Mouse (Mus musculus) heart, postnatal 14 days (tissue): ENCODE measurements around the gene Nrxn3. TPM values are rescaled to one million over a fixed set of nuclear protein-coding genes. Genes with fewer than 3 reads are reported as not detected.
A peak's percentile ranks its signal among the peaks of the same experiment; 100 is the strongest.

Source experiments
- DNase-seq, 2 experiments: peaks; one replicate each; pipeline ENCODE4 v3.0.0; 2021 to 2022
- intact Hi-C: fragments of 180-260 bp; cut with DNase I; formaldehyde crosslinking; loops from one replicate; pipeline ENCODE4 v1.15.1; 2025
- long read RNA-seq, 2 experiments: library from polyadenylated mRNA; stranded (forward); transcript quantifications; one replicate each; pipeline ENCODE4 v2.0.0; 2021
- total RNA-seq, 2 experiments: library from RNA; stranded (reverse); gene quantifications; 2 replicates each; pipeline ENCODE4 v1.2.3; 2021

Gene Nrxn3
- under 1 TPM; 0.41 to 0.60 TPM for total RNA-seq
- long read RNA-seq, experiment 1, result 0 reads
- long read RNA-seq, experiment 2, partial matches to known transcripts, result 0 of 2 reads
- long read RNA-seq, experiment 2, other reads (novel, unspliced or antisense), result 2 of 2 reads

GRCm38 (mm10) chr12:88722691-88723070 lies at the start of gene Nrxn3:
Gene Nrxn3 (plus strand): TSS chr12:88722876.
- peak in 1 of 2 experiments; percentile 1 for DNase-seq
- intact Hi-C loops, result no loop called here

- DNase-seq, result no peak
- intact Hi-C loops, result no loop called here
Measured at GRCm38 (mm10) chr12:88704159-88704846, 18.4 kb upstream of the Nrxn3 start.

DNA sequence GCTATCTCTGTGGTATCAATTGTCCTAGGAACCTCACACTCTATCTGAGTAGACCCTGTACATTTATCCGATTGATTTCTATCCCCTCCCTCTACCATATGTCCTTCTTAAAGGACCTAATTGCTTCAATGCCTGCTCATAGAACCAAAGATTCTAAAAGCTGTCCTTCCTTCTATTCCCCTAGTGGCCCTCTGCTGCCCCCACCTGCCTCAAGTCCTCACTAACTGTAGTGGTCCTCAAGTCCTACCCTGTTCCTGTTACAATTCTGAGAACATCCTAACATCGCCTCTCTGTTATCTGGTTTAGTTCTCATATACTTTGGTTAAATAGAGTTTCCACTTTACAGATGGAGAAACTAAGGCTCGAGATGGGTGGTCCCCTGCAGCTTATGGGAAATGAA lies 16.7 kb upstream of the Nrxn3 start:
- no peak for DNase-seq
- intact Hi-C loops, result no loop called here

DNA sequence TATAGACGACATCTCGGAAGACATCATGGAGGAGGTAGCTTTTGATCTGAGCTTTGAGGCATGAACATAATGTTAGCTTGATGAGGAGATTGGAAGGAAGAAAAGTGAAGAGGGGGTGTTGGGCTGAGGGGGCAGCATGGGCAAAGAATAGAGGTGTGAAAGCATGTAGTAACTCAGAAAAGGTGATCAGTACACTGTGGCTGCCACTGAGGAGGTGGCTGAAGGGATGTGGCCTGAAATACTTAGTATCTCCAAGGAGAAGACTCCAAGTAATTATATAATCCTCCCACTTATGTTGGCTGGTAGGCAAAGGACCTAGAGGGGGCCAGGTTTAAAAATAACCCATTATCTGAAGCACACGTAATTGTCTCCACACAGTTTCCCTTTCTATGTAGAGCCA lies 14.9 kb upstream of the Nrxn3 start:
- intact Hi-C loops, result no loop called here
- DNase-seq, result no peak

DNA sequence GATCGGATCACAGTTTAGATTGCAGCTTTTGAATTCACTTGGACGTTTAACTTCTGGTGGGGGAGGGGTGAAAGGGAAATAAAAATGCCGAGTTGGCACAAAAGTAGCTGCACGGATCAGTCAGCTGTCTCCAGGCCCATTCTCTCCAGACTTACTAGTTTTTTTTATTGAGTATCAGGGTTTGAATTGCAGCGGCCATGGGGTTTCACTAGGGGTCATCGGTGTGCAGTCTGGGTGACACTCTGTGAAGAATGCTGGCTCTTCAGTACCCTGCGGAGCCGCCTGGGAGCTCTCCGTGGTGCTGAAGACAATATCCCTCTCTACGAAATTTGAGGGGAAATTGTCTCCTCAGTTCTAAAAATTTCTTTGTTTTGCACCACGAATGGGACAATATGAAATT lies 13.5 kb upstream of the Nrxn3 start:
- DNase-seq, result peak; percentile 52 to 68
- intact Hi-C loops, result no loop called here

DNA sequence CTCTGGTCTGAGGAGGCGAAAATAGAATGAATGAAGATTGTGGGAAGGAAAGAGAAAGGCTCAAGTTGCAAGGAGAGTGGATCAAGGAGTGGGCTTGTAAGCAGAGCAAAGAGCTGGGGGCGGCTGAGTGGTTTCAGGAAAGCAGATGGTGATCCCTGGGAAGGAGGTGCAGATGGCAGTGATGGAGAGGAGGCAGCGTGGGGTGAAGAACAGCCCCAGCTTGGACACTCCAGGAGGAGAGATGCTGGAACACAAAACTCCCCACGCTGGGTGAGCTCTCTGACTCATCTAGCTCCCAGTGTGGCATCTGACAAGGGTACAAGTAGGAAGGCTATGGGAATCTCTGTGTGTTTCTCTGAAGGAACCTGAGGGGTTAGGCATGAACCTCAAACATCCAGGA lies 9.2 kb upstream of the Nrxn3 start:
- no peak for DNase-seq
- intact Hi-C loops, result no loop called here

DNA sequence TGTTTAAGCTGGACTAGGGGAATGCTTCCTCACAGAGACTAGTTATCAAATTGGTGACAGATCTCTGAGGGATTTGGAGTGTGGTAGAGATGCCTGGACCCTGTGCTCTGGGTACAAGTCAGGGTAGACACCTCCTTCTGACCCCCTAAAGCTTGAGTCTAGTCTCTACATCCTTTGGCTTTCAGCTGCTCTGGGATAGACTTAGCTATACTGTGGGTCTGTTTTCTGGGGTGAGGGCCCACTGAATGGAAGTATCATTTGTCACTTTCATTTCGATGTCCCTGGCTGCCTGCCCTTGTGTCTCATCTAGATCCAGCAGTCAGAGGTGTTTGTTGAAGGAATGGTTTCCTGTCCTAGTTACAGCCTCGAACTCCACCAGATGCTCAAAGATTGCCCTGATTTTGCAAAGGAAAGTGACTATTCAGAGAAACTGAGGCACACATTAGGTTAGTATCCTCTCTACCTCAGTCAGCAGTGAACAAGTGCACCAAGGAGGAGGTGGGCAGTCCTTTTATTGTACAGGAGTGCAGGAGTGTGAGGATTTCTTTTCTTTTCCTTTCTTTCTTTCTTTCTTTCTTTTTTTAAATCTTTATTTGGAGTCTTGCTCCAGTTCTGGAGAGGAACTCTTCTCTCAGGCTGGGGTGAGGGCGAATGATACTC lies 515 bp upstream of the Nrxn3 start:
- no peak for DNase-seq
- intact Hi-C loops, result no loop called here

DNA sequence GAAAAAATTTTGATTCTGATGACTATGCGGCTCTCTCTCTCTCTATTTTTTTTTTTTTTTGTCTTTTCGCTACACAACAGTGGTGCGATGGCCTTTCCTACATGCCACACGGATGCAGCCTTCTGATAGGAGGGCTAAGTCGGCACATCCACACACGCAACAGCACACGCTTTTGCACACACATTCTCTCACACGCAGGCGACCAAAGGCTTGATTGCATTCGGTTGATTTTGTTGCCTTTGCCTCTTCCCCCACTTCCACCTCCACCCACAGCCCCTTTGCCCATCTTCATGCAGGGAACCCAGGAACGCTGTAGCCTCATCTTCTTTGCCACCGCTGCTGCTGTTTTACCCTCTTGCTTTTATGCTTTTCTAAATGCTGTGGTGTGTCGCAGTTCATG lies 3.6 kb downstream of the Nrxn3 start:
- intact Hi-C loops, result no loop called here
- DNase-seq, result no peak

- DNase-seq, result no peak
- intact Hi-C loops, result no loop called here
Measured at GRCm38 (mm10) chr12:88726755-88727154, 4.1 kb downstream of the Nrxn3 start.

DNA sequence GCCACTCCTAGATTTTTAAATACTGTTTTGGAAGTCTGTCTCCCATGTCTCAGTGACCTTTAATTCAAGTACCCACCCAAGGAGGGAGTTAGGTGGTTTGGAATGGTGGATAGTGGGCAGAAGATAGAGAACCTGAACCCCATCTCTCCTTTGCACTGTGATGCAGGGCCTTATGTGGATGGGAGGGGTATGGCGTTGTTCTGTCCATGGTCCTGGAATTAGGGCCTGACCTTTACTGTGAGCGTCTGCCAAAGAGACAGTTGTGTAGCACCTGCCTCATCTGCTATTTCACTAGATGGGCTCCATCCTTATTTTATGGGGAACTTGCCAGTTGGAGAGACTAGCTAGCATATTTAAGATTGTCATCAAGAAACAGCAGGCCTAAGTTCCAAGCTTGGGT lies 8.0 kb downstream of the Nrxn3 start:
- intact Hi-C loops, result no loop called here
- no peak for DNase-seq

DNA sequence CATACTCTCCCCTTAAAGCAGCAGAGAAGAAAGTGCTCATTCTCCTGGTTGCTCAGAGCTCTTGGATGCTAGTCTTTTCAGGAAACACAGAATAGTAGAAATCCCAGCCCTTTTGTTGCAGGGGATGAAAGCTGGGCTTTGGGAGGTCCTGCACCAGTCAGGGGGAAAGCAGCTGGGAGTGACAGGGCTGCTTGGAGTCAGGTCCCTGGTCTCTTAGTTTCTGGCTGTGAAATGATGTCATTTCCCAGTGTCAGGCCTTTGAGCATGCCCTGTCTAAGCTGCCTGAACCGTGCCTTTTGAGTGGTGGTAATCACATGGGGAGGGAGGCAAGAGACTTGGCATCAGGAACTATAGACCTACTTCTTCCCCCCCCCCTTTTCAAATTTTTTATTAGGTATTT lies 12.4 kb downstream of the Nrxn3 start:
- no peak for DNase-seq
- intact Hi-C loops, result no loop called here

DNA sequence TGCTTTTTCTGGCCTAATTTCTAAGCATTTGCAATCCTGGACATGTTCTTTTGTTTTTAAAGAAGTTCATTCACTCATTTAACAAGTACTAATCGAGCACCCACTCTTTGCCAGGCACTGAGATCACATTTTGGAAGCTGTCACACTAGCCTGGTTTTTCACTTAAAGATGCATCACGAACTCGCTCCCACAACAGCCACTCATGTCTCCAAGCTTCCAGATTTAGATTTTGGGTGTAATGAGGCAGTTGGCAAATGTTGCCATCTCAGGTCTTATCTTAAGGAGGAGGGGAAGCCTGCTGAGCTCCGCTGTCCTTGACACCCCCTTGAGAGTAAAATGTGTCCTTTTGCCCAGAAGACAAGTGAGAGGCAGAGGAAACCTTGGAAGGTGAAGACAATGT lies 14.4 kb downstream of the Nrxn3 start:
- intact Hi-C loops, result no loop called here
- no peak for DNase-seq

GRCm38 (mm10) chr12:88738616-88739015 lies 15.9 kb downstream of the Nrxn3 start:
- intact Hi-C loops, result no loop called here
- DNase-seq, result no peak

- intact Hi-C loops, result no loop called here
- no peak for DNase-seq
Measured at GRCm38 (mm10) chr12:88746788-88747187, 24.1 kb downstream of the Nrxn3 start.

GRCm38 (mm10) chr12:88764791-88765190 lies 42.1 kb downstream of the Nrxn3 start:
- intact Hi-C loops, result no loop called here
- no peak for DNase-seq

DNA sequence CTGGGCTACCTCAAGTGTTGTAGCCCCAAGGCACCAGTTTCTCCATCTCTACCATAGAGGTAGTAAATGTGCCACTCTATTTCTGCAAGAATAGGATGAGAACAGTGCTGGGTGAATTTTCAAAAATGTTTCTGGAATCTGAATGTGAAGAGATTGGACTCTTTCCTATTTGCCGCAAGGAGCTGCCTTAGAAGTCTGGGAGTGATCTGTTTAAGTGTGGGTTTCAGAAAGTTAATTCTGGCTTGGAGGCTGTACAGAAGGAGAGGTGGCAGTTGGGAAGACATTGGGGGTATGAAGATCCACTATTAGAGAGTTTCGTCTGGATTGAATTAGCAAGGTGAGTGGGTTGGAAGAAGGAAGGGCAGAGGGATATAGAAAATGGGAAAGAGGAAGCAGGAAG lies 52.0 kb downstream of the Nrxn3 start:
- intact Hi-C loops, result no loop called here

GRCm38 (mm10) chr12:88778036-88778435 lies 55.4 kb downstream of the Nrxn3 start:
- no peak for DNase-seq
- intact Hi-C loops, result no loop called here

More for the DNA sequence above, 52.0 kb downstream of the Nrxn3 start:
- DNase-seq, result no peak

DNA sequence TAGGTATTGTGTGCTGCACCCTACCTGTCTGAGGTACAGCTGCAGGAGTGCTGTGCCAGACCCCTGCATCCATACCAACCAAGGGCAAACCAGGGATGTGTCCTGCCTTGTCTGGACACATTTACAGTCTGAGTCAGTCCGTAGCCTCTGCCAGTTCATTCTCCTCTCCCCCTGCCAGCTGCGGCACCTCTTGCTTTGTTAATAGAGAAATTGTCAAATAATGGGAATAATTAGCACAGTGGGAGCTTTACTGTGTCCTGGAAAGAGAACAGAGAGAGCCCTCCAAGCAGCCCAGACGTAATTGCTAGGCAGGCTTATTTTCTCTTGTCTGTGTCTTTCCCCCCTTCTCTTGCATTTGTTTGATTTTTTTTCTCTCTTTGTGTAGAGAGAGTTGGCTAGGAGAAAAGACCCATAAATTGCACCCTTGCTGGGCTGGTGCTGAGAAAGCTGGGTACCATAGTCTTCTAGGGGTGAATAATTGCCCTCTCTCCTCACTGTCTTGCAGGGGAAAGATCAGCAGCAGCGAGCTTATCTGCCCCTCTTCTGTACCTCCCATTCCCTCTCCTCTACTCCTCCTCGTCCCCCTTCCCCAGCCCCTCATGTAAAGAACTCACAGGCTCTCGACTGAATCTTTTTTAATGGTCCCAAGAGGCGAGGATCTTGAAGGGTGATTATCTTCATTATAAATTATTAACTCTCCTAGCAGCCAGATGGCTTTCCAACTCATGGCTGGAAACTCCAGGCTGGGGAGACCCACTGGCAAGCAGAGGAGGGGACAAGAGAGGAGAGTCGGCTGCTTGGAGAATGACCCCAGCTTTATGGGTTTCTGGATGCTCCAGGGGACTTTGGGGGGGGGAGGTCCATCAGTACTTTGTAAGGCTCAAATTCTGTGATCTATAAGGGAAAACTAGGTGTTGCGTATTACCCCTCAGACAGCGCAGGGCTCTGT lies 61.8 kb downstream of the Nrxn3 start:
- DNase-seq, result no peak

DNA sequence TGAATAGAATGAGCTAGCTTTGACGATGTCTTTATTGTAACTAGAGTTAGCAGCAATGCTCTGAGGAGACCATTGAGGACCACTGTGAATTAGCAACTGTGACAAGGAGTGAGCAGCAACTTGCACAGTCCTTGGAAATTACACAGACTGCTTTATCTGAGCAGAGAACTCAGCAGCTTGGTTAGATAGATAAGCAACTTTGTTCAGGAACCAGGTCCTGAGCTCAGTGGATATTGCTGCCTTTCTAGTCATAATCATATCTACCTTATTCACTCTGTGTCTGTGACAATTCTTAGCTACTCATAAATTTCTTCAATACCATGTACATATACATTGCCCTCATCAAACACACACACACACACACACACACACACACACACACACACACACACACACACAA lies 70.6 kb downstream of the Nrxn3 start:
- DNase-seq, result no peak
- intact Hi-C loops, result no loop called here

More for the DNA sequence above, 61.8 kb downstream of the Nrxn3 start:
- intact Hi-C loops, result no loop called here

DNA sequence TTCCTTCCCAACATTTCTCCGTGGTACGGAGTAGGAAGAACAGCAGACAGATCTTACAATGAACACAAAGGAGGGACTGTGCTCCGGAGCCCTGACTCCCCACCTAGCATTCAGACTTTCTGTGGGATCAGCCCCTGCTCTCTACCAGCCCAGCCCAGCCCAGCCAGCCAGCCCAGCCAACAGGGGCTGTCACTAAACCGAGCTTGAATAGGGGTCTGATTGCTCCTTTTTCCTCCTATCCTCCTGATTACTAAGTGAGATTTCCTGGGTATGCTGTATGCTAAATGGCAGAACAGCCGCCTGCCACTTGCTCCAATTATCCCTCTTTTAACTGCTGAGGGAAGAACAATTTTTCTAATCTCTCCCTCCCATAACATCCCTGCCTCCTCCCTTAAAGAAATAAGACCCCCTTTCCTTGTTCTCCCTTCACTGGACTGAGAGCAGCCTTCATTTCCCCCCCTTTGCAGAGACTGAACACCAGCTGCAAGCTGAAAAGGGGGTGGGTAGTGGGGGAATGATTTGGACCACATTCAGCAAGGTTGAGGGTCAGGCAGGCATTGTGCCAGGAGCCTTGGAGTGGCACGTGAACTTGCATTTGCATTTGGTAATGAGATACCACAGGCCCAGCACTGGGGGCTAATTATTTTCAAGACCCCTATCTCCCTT lies 78.4 kb downstream of the Nrxn3 start:
- intact Hi-C loops, result no loop called here
- no peak for DNase-seq

DNA sequence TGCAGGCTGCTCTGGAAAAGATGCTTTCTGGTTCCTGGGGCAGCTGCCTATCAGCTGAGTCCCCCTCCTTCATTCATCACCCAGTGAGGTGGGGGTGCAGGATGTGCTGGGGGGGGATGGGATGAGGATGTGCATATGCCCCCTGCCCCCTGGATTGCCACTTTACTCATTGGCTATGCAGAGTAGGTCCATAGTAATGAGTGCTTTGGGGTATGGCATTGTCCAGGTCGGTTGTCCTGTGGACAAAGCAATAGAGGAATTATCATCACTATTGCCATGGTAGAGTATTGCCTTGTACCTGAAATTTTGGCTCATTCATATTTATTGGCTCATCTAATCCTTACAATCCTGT lies 79.0 kb downstream of the Nrxn3 start:
- intact Hi-C loops, result no loop called here
- no peak for DNase-seq
